Mouse (Mus musculus) lung, postnatal 0 days (tissue): Measurements from ENCODE around the gene Cct3. TPM values are rescaled to one million over a fixed set of nuclear protein-coding genes. Genes with fewer than 3 reads are reported as not detected.

Experiments
- ATAC-seq: fragments of 200-750 bp; cut with Nextera tagmentation; 2 replicates; pipeline ENCODE4 v1.8.0; 2017; ENCODE audit warnings: moderate library complexity
- DNase-seq: peaks from one replicate; pipeline ENCODE4 v3.0.0-alpha.2; 2016; ENCODE audit warnings: low spot score
- H3K27ac ChIP-seq: fragments of 300-500 bp; sonication (generic); 2 replicates; pipeline ENCODE4 v1.5.1; 2014; ENCODE audit warnings: antibody characterized with exemption, mild to moderate bottlenecking, low read length, mixed read lengths
- H3K27me3 ChIP-seq: fragments of 300-500 bp; sonication (generic); replicated peaks from 2 replicates; pipeline ENCODE4 v1.6.1; 2014; ENCODE audit warnings: low read length, mixed read lengths; ENCODE audit not compliant: insufficient read depth
- H3K36me3 ChIP-seq: fragments of 300-500 bp; sonication (generic); 2 replicates; pipeline ENCODE4 v1.6.1; 2014; ENCODE audit warnings: low read length, mixed read lengths; ENCODE audit not compliant: insufficient read depth
- H3K4me1 ChIP-seq: fragments of 300-500 bp; sonication (generic); 2 replicates; pipeline ENCODE4 v1.6.1; 2014; ENCODE audit warnings: antibody characterized with exemption, low read depth, low read length, mixed read lengths; ENCODE audit not compliant: insufficient read depth
- H3K4me2 ChIP-seq: fragments of 300-500 bp; sonication (generic); replicated peaks from 2 replicates; pipeline ENCODE4 v1.6.1; 2014; ENCODE audit warnings: low read depth, mild to moderate bottlenecking, low read length, moderate library complexity, mixed read lengths
- H3K4me3 ChIP-seq: fragments of 300-500 bp; sonication (generic); 2 replicates; pipeline ENCODE4 v1.5.1; 2014; ENCODE audit warnings: low read depth, low read length
- H3K9ac ChIP-seq: fragments of 300-500 bp; sonication (generic); replicated peaks from 2 replicates; pipeline ENCODE4 v1.6.1; 2014; ENCODE audit warnings: low read depth, mild to moderate bottlenecking
- H3K9me3 ChIP-seq: fragments of 300-500 bp; sonication (generic); 2 replicates; pipeline ENCODE4 v1.6.1; 2016; ENCODE audit warnings: low read length, mixed read lengths
- CTCF ChIP-seq: IDR thresholded peaks from 2 replicates; pipeline ENCODE4 v1.5.1; 2016; ENCODE audit warnings: antibody characterized with exemption, mild to moderate bottlenecking
- EP300 ChIP-seq: IDR thresholded peaks from 2 replicates; pipeline ENCODE4 v1.6.1; 2016; ENCODE audit warnings: antibody characterized with exemption, mild to moderate bottlenecking, control low read depth
- WGBS: fragments of 180-500 bp; shearing (Covaris S2); extraction: QIAGEN DNeasy Blood & Tissue Kit; methylation state at CpG from one replicate; pipeline ENCODE4 v1.1.7; 2014; 5-methylcytosine and 5-hydroxymethylcytosine counted together
- polyA plus RNA-seq: library from polyadenylated mRNA; unstranded; fragments of >200 nt; fragmentation: Nextera tagmentation; extraction: Ambion mirVana; gene quantifications from 2 replicates; pipeline ENCODE4 v1.2.1, GENCODE M21; 2015

Cct3 gene
- polyA plus RNA-seq, 1 experiment from 2014 or later: 173 TPM

GRCm38 (mm10) chr3:88299172-88299571 is 2.3 kb downstream of the Cct3 start:
- Histone ChIP-seq H3K27me3 (no peaks in the 10 kb centered on the region), H3K9me3 (no peaks in the 10 kb centered on the region), H3K4me2 (no peak overlapping the region), H3K36me3 (peaks cover 24% of the 10 kb centered on the region; the same call in 1 of the 2 replicates), H3K9ac (no peak overlapping the region), H3K4me3 (no peak overlapping the region), H3K4me1 (peaks cover 6% of the 10 kb centered on the region; the same call in 1 of the 2 replicates), H3K27ac (no peak overlapping the region)
- DNase-seq (no peak), ATAC-seq (no peak)
- whole genome bisulfite sequencing: 81% methylated on average over 1 of the region's 1 CpGs
- TF ChIP-seq CTCF: no peak
- TF ChIP-seq EP300: no peak

GRCm38 (mm10) chr3:88324951-88325405 is 28.1 kb downstream of the Cct3 start, which contains the start of gene Glmp:
Gene Glmp (plus strand): TSS chr3:88325023.
- H3K27ac ChIP-seq: peak within 1 kb of the TSS; percentile 38; the same call in 1 of the 2 replicates
- H3K36me3 ChIP-seq: peaks cover 36% of the 10 kb centered on the region
- peak within 1 kb of the TSS; percentile 85 for H3K9ac ChIP-seq
- TF ChIP-seq CTCF (no peak), EP300 (no peak)
- H3K4me3 ChIP-seq: peak within 1 kb of the TSS; percentile 78
- peak; percentile 89 for ATAC-seq
- peak; percentile 89 for DNase-seq
- H3K4me1 ChIP-seq: peaks cover 4% of the 10 kb centered on the region; the same call in 1 of the 2 replicates
- H3K9me3 ChIP-seq: no peaks in the 10 kb centered on the region
- WGBS: 0% methylated on average over 10 of the region's 10 CpGs
- peak within 1 kb of the TSS; percentile 76 for H3K4me2 ChIP-seq
- H3K27me3 ChIP-seq: no peaks in the 10 kb centered on the region

- DNase-seq (no peak), ATAC-seq (no peak)
- TF ChIP-seq EP300: no peak
- TF ChIP-seq CTCF: no peak
- WGBS: 55% methylated on average over 5 of the region's 5 CpGs
- Histone ChIP-seq H3K27ac (no peak overlapping the region), H3K4me1 (peaks cover 4% of the 10 kb centered on the region; the same call in 1 of the 2 replicates), H3K4me3 (no peak overlapping the region), H3K9me3 (no peaks in the 10 kb centered on the region), H3K9ac (no peak overlapping the region), H3K4me2 (no peak overlapping the region), H3K36me3 (peaks cover 17% of the 10 kb centered on the region; the same call in 1 of the 2 replicates), H3K27me3 (no peaks in the 10 kb centered on the region)
These were observed 32.0 kb downstream of the Cct3 start for GRCm38 (mm10) chr3:88328956-88329355.

GRCm38 (mm10) chr3:88331282-88331681 is 34.4 kb downstream of the Cct3 start:
- Histone ChIP-seq H3K27ac (no peak overlapping the region), H3K9me3 (no peaks in the 10 kb centered on the region), H3K9ac (no peak overlapping the region), H3K4me3 (no peak overlapping the region), H3K4me1 (peaks cover 4% of the 10 kb centered on the region; the same call in 1 of the 2 replicates), H3K27me3 (no peaks in the 10 kb centered on the region), H3K4me2 (no peak overlapping the region), H3K36me3 (peaks cover 17% of the 10 kb centered on the region; the same call in 1 of the 2 replicates)
- WGBS: 22% methylated on average over 2 of the region's 2 CpGs
- peak; percentile 61 for DNase-seq
- ATAC-seq: no peak
- TF ChIP-seq EP300 (no peak), CTCF (peak; percentile 73)

- peaks cover 4% of the 10 kb centered on the region; the same call in 1 of the 2 replicates for H3K4me1 ChIP-seq
- TF ChIP-seq EP300 (no peak), CTCF (no peak)
- H3K27ac ChIP-seq: peak overlapping the region; percentile 75
- peak overlapping the region; percentile 50 for H3K4me2 ChIP-seq
- no peaks in the 10 kb centered on the region for H3K9me3 ChIP-seq
- H3K27me3 ChIP-seq: no peaks in the 10 kb centered on the region
- peak overlapping the region; percentile 15; the same call in 1 of the 2 replicates for H3K4me3 ChIP-seq
- peak overlapping the region; percentile 26; the same call in 1 of the 2 replicates for H3K9ac ChIP-seq
- ATAC-seq (peak; percentile 37), DNase-seq (peak; percentile 83)
- WGBS: 38% methylated on average over 12 of the region's 12 CpGs
- H3K36me3 ChIP-seq: 0 out of 2 replicates have a peak, but pooled peaks cover 5% of the 10 kb centered on the region
These were observed 37.2 kb downstream of the Cct3 start for GRCm38 (mm10) chr3:88334029-88334658.

GRCm38 (mm10) chr3:88334902-88335435 is 38.1 kb downstream of the Cct3 start:
- peak overlapping the region; percentile 91; the same call in 1 of the 2 replicates for H3K4me3 ChIP-seq
- ATAC-seq: no peak
- peak overlapping the region; percentile 94; the same call in 1 of the 2 replicates for H3K27ac ChIP-seq
- peak overlapping the region; percentile 75 for H3K4me2 ChIP-seq
- H3K9me3 ChIP-seq: no peaks in the 10 kb centered on the region
- no peak for TF ChIP-seq EP300
- TF ChIP-seq CTCF: no peak
- H3K36me3 ChIP-seq: no peaks in the 10 kb centered on the region
- H3K4me1 ChIP-seq: peaks cover 4% of the 10 kb centered on the region; the same call in 1 of the 2 replicates
- H3K9ac ChIP-seq: peak overlapping the region; percentile 78; the same call in 1 of the 2 replicates
- WGBS: 18% methylated on average over 3 of the region's 3 CpGs
- no peak for DNase-seq
- no peaks in the 10 kb centered on the region for H3K27me3 ChIP-seq
